Mouse (Mus musculus): ENCODE results near the gene Slc16a9. TPM values are rescaled to one million over a fixed set of nuclear protein-coding genes. Genes with fewer than 3 reads are reported as not detected.

Slc16a9 gene
- not detected for total RNA-seq (2023)

DNA sequence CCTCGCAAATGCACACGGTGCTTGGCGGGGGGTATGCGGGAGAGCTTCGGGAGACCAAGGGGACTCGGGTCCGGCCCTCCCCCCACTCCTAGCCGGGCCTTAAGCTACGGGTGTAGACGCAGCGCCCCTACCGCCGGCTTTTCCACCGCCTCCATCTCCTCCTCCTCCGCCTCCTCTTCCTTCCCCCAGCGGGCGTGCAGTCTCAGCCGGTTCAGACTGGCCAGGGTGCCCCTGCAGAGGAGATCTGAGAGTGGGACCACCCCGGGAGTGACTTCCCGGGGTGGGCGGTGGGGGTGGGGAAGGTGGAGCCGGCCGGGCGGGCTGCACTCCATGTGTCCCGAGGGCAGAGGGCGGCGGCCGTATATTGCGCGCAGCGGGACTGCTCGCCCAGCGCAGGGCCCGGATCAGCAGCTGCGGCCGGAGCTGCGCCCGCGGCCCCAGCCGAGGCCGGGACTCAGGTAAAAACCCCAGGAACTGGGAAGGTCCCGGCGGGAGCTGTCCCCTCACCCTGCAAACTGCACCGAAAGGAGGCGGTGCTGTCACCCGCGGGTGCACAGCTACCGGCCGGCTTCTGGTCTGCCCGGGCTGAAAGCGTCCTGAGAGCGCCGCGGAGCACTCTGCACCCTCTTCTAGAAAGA lies at the start of gene Slc16a9:
Gene Slc16a9, plus strand, starts transcription at position 180 of the 638 bp plus-strand sequence.

GRCm38 (mm10) chr10:70204505-70205399 lies 40.1 kb upstream of the Slc16a9 start, which contains the start of gene Mrln:
Mrln (plus strand) TSS chr10:70204664.

Other genes with a start within 250 kb of the Slc16a9 start
- gene Ccdc6, start 148.0 kb upstream of the Slc16a9 start, total RNA-seq (2023): 10 to 100 TPM; 18.7 to 19.0 TPM
- not detected for gene Mrln, start 40.4 kb upstream of the Slc16a9 start, total RNA-seq (2023)
- not detected for gene Fam13c, start 195.4 kb downstream of the Slc16a9 start, total RNA-seq (2023)